Mouse (Mus musculus): ENCODE measurements around the gene Mindy2. TPM values are rescaled to one million over a fixed set of nuclear protein-coding genes. Genes with fewer than 3 reads are reported as not detected.

Mindy2 gene
- polyA plus RNA-seq, 1 experiment = 4.0 TPM

DNA sequence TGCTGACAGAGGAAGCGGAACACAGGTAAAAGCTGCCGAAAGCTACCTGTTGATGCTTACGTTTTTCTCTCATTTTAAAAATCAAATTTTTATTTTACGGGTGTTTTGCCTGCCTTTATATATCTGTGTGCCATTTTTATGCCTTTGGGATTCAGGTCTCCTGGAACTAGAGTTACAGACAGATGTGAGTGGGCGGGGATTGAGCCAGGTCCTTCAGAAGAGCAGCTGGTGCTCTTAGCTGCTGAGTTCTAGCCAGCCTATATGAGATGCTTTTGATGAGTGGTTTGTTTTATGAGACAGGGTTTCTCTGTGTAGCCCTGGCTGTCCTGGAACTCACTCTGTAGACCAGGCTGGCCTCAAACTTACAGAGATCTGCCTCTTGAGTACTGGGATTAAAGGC, 69.8 kb downstream of the Mindy2 start:
- H3K4me2 ChIP-seq (ENCODE audit: low read depth) = no peak overlapping the region
- no peaks in the 10 kb centered on the region for H3K79me2 ChIP-seq (ENCODE audit: control insufficient read depth, insufficient read depth)
- no peak for TF ChIP-seq TCF3 (IDR thresholded peaks at IDR 0.05; ENCODE audit: insufficient read length, low read depth)
- TF ChIP-seq E2F4 (IDR thresholded peaks at IDR 0.05; ENCODE audit: insufficient read depth) = no peak
- TF ChIP-seq MYOG (IDR thresholded peaks at IDR 0.05; ENCODE audit: control insufficient read depth in 1 of 3, insufficient read depth in 1 of 3, insufficient read length in 2 of 3, low read depth in 2 of 3) = no peak
- no peak for TF ChIP-seq SRF (IDR thresholded peaks at IDR 0.05; ENCODE audit: control insufficient read depth, insufficient read length, low read depth)
- TF ChIP-seq MYOD1 (IDR thresholded peaks at IDR 0.05; ENCODE audit: control insufficient read depth in 1 of 3, insufficient read length in 2 of 3, low read depth in 2 of 3) = no peak
- no peak for TF ChIP-seq POLR2A (IDR thresholded peaks at IDR 0.05; ENCODE audit: insufficient read length, low read depth)
- TF ChIP-seq MAX (IDR thresholded peaks at IDR 0.05; ENCODE audit: low read depth) = no peak
- no peak for TF ChIP-seq TCF12 (IDR thresholded peaks at IDR 0.05; ENCODE audit: insufficient read depth, poor library complexity, severe bottlenecking)
- H3ac ChIP-seq (ENCODE audit: control insufficient read depth, insufficient read length) = no peak overlapping the region
- no peak overlapping the region for H3K4me3 ChIP-seq
- H3K27me3 ChIP-seq (ENCODE audit: control insufficient read depth, insufficient read depth, insufficient read length) = no peaks in the 10 kb centered on the region
- peaks cover 76% of the 10 kb centered on the region for H3K36me3 ChIP-seq (ENCODE audit: control insufficient read depth, insufficient read depth)

DNA sequence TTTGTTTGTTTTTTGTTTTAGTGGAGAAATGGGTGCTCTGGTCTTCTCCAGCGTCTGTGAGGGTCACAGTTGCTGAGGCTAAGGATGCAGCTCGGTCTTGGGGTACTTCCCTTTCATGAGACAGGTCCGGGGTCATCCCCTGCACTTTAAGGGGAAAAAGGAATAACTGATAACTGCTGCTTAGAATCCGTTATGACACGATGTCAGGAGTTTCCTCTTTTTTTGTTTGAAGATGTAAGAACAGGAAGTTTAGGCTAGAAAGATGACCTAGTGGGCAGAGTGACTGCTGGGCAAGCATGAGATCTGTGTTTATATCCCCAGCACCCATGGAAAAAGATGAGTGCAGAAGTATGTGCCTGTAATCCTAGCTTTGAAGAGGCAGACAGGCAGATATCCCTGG, 71.8 kb downstream of the Mindy2 start:
- no peaks in the 10 kb centered on the region for H3K27me3 ChIP-seq (ENCODE audit: control insufficient read depth, insufficient read depth, insufficient read length)
- no peaks in the 10 kb centered on the region for H3K79me2 ChIP-seq (ENCODE audit: control insufficient read depth, insufficient read depth)
- no peak for TF ChIP-seq SRF (IDR thresholded peaks at IDR 0.05; ENCODE audit: control insufficient read depth, insufficient read length, low read depth)
- no peak for TF ChIP-seq TCF12 (IDR thresholded peaks at IDR 0.05; ENCODE audit: insufficient read depth, poor library complexity, severe bottlenecking)
- no peak for TF ChIP-seq USF1 (IDR thresholded peaks at IDR 0.05; ENCODE audit: low read depth)
- TF ChIP-seq REST (IDR thresholded peaks at IDR 0.05; ENCODE audit: insufficient read depth, insufficient read length) = no peak
- TF ChIP-seq MAX (IDR thresholded peaks at IDR 0.05; ENCODE audit: low read depth) = no peak
- TF ChIP-seq MYOG (IDR thresholded peaks at IDR 0.05; ENCODE audit: control insufficient read depth in 1 of 3, insufficient read depth in 1 of 3, insufficient read length in 2 of 3, low read depth in 2 of 3) = no peak
- no peak for TF ChIP-seq CEBPB (IDR thresholded peaks at IDR 0.05; ENCODE audit: insufficient read depth, poor library complexity, severe bottlenecking)
- no peak for TF ChIP-seq POLR2AphosphoS2 (IDR thresholded peaks at IDR 0.05; ENCODE audit: insufficient read length, low read depth)
- TF ChIP-seq POLR2A (IDR thresholded peaks at IDR 0.05; ENCODE audit: insufficient read length, low read depth) = no peak
- no peak for TF ChIP-seq E2F4 (IDR thresholded peaks at IDR 0.05; ENCODE audit: insufficient read depth)
- TF ChIP-seq MYOD1 (IDR thresholded peaks at IDR 0.05; ENCODE audit: control insufficient read depth in 1 of 3, insufficient read length in 2 of 3, low read depth in 2 of 3) = no peak
- no peak overlapping the region for H3ac ChIP-seq (ENCODE audit: control insufficient read depth, insufficient read length)
- no peak overlapping the region for H3K4me3 ChIP-seq
- H3K4me2 ChIP-seq (ENCODE audit: low read depth) = no peak overlapping the region
- H3K36me3 ChIP-seq (ENCODE audit: control insufficient read depth, insufficient read depth) = peaks cover 76% of the 10 kb centered on the region

DNA sequence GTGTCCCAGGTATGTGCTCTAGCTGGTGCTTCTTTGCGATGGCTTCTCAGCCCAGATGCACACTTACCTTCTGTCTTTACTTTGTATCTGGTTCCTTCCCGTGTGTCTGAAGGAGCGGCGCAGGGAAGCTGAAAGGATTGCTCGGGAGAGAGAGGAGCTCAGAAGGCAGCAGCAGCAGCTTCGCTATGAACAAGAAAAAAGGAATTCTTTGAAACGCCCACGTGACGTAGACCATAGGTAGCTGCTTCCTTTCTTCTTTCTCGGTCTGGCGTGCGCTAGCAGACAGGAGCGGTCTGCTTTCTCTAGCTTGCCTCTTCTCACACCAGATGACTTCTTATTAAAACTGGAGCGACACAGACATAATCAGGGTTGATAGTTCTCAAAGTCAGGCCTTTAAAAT, 72.3 kb downstream of the Mindy2 start:
- H3K36me3 ChIP-seq (ENCODE audit: control insufficient read depth, insufficient read depth) = peaks cover 79% of the 10 kb centered on the region
- no peaks in the 10 kb centered on the region for H3K27me3 ChIP-seq (ENCODE audit: control insufficient read depth, insufficient read depth, insufficient read length)
- TF ChIP-seq CEBPB (IDR thresholded peaks at IDR 0.05; ENCODE audit: insufficient read depth, poor library complexity, severe bottlenecking) (no peak), SRF (IDR thresholded peaks at IDR 0.05; ENCODE audit: control insufficient read depth, insufficient read length, low read depth) (no peak), USF1 (IDR thresholded peaks at IDR 0.05; ENCODE audit: low read depth) (no peak), POLR2A (IDR thresholded peaks at IDR 0.05; ENCODE audit: insufficient read length, low read depth) (no peak), REST (IDR thresholded peaks at IDR 0.05; ENCODE audit: insufficient read depth, insufficient read length) (no peak), TCF12 (IDR thresholded peaks at IDR 0.05; ENCODE audit: insufficient read depth, poor library complexity, severe bottlenecking) (no peak), TCF3 (IDR thresholded peaks at IDR 0.05; ENCODE audit: insufficient read length, low read depth) (no peak), MYOD1 (IDR thresholded peaks at IDR 0.05; ENCODE audit: control insufficient read depth in 1 of 3, insufficient read length in 2 of 3, low read depth in 2 of 3) (no peak), E2F4 (IDR thresholded peaks at IDR 0.05; ENCODE audit: insufficient read depth) (no peak), POLR2AphosphoS2 (IDR thresholded peaks at IDR 0.05; ENCODE audit: insufficient read length, low read depth) (no peak), MYOG (IDR thresholded peaks at IDR 0.05; ENCODE audit: control insufficient read depth in 1 of 3, insufficient read depth in 1 of 3, insufficient read length in 2 of 3, low read depth in 2 of 3) (no peak), MAX (IDR thresholded peaks at IDR 0.05; ENCODE audit: low read depth) (no peak)
- H3ac ChIP-seq (ENCODE audit: control insufficient read depth, insufficient read length) = no peak overlapping the region
- H3K79me2 ChIP-seq (ENCODE audit: control insufficient read depth, insufficient read depth) = no peaks in the 10 kb centered on the region
- no peak overlapping the region for H3K4me3 ChIP-seq
- no peak overlapping the region for H3K4me2 ChIP-seq (ENCODE audit: low read depth)

DNA sequence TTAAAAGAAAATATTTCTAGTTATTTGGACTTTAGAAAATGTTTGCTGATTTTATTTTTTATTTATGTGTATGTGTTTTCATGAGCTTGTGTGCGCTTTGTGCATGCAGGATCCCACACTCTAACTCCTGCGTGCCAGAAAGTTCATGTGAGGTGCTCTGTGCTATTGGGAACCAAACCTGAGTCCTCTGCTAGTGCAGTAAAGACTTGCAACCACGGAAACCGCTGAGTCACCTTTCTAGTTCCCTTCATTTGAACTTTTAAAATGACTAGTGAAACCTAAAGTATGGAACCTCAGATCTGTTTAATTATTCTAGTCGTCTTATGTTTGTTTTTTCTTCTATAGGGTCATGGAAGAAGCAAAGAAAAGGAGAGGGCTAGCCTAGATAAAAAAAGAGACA, 76.0 kb downstream of the Mindy2 start:
- TF ChIP-seq SRF (IDR thresholded peaks at IDR 0.05; ENCODE audit: control insufficient read depth, insufficient read length, low read depth) = no peak
- TF ChIP-seq MAX (IDR thresholded peaks at IDR 0.05; ENCODE audit: low read depth) = no peak
- TF ChIP-seq MYOG (IDR thresholded peaks at IDR 0.05; ENCODE audit: control insufficient read depth in 1 of 3, insufficient read depth in 1 of 3, insufficient read length in 2 of 3, low read depth in 2 of 3) = no peak
- no peak for TF ChIP-seq CEBPB (IDR thresholded peaks at IDR 0.05; ENCODE audit: insufficient read depth, poor library complexity, severe bottlenecking)
- no peak for TF ChIP-seq TCF3 (IDR thresholded peaks at IDR 0.05; ENCODE audit: insufficient read length, low read depth)
- TF ChIP-seq E2F4 (IDR thresholded peaks at IDR 0.05; ENCODE audit: insufficient read depth) = no peak
- TF ChIP-seq REST (IDR thresholded peaks at IDR 0.05; ENCODE audit: insufficient read depth, insufficient read length) = no peak
- no peak for TF ChIP-seq POLR2A (IDR thresholded peaks at IDR 0.05; ENCODE audit: insufficient read length, low read depth)
- no peak for TF ChIP-seq POLR2AphosphoS2 (IDR thresholded peaks at IDR 0.05; ENCODE audit: insufficient read length, low read depth)
- Histone ChIP-seq H3K36me3 (ENCODE audit: control insufficient read depth, insufficient read depth) (peaks cover 56% of the 10 kb centered on the region), H3K27me3 (ENCODE audit: control insufficient read depth, insufficient read depth, insufficient read length) (no peaks in the 10 kb centered on the region)

DNA sequence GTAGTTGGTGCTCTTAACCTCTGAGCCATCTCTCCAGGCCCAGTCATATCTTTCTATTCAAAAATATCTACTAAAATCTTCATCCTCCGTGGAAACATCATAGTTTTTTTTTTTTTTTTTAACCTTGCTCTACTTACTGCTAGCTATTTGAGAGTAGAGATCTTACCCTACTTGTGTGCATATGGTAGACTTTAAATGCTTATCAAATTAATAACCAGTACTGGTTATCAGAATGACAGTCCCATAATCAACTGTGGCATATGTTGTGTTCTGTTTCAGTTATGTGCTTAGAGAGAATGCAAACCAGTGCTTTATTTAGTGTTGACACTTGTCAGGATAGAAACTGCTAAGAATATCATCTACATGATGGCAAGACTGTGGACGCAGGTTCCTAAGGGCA, 78.9 kb downstream of the Mindy2 start:
- no peaks in the 10 kb centered on the region for H3K79me2 ChIP-seq (ENCODE audit: control insufficient read depth, insufficient read depth)

More for the DNA sequence above, 76.0 kb downstream of the Mindy2 start:
- no peak overlapping the region for H3ac ChIP-seq (ENCODE audit: control insufficient read depth, insufficient read length)
- no peak overlapping the region for H3K4me2 ChIP-seq (ENCODE audit: low read depth)
- no peak overlapping the region for H3K4me3 ChIP-seq
- H3K79me2 ChIP-seq (ENCODE audit: control insufficient read depth, insufficient read depth) = no peaks in the 10 kb centered on the region

More for the DNA sequence above, 78.9 kb downstream of the Mindy2 start:
- TF ChIP-seq USF1 (IDR thresholded peaks at IDR 0.05; ENCODE audit: low read depth) (no peak), POLR2A (IDR thresholded peaks at IDR 0.05; ENCODE audit: insufficient read length, low read depth) (no peak), MYOG (IDR thresholded peaks at IDR 0.05; ENCODE audit: control insufficient read depth in 1 of 3, insufficient read depth in 1 of 3, insufficient read length in 2 of 3, low read depth in 2 of 3) (no peak), CEBPB (IDR thresholded peaks at IDR 0.05; ENCODE audit: insufficient read depth, poor library complexity, severe bottlenecking) (no peak), MYOD1 (IDR thresholded peaks at IDR 0.05; ENCODE audit: control insufficient read depth in 1 of 3, insufficient read length in 2 of 3, low read depth in 2 of 3) (no peak), TCF3 (IDR thresholded peaks at IDR 0.05; ENCODE audit: insufficient read length, low read depth) (no peak), TCF12 (IDR thresholded peaks at IDR 0.05; ENCODE audit: insufficient read depth, poor library complexity, severe bottlenecking) (no peak), E2F4 (IDR thresholded peaks at IDR 0.05; ENCODE audit: insufficient read depth) (no peak), MAX (IDR thresholded peaks at IDR 0.05; ENCODE audit: low read depth) (no peak), POLR2AphosphoS2 (IDR thresholded peaks at IDR 0.05; ENCODE audit: insufficient read length, low read depth) (no peak), SRF (IDR thresholded peaks at IDR 0.05; ENCODE audit: control insufficient read depth, insufficient read length, low read depth) (no peak), REST (IDR thresholded peaks at IDR 0.05; ENCODE audit: insufficient read depth, insufficient read length) (no peak)
- no peak overlapping the region for H3K4me3 ChIP-seq
- no peak overlapping the region for H3K4me2 ChIP-seq (ENCODE audit: low read depth)
- H3ac ChIP-seq (ENCODE audit: control insufficient read depth, insufficient read length) = no peak overlapping the region
- peaks cover 60% of the 10 kb centered on the region for H3K36me3 ChIP-seq (ENCODE audit: control insufficient read depth, insufficient read depth)
- no peaks in the 10 kb centered on the region for H3K27me3 ChIP-seq (ENCODE audit: control insufficient read depth, insufficient read depth, insufficient read length)

Data from myocyte (in vitro differentiated cells).